Mouse (Mus musculus): ENCODE measurements around the gene Uba5. TPM values are rescaled to one million over a fixed set of nuclear protein-coding genes. Genes with fewer than 3 reads are reported as not detected.

Uba5 gene
- polyA plus RNA-seq, 1 experiment from 2014 or later: 54.0 TPM

GRCm38 (mm10) chr9:104027186-104027585, 35.7 kb downstream of the Uba5 start:
- no peaks in the 10 kb centered on the region for H3K27me3 ChIP-seq (ENCODE audit: control insufficient read depth, insufficient read depth, low read length)
- no peak overlapping the region for H3K4me2 ChIP-seq (replicated peaks; ENCODE audit: low read depth, low read length)
- no peak overlapping the region for H3K4me3 ChIP-seq (ENCODE audit: low read depth, low read length)
- peaks cover 6% of the 10 kb centered on the region for H3K36me3 ChIP-seq (ENCODE audit: control insufficient read depth, insufficient read depth, low read length)
- 91% methylated on average over 8 of the region's 8 CpGs for WGBS
- no peaks in the 10 kb centered on the region for H3K4me1 ChIP-seq (ENCODE audit: control insufficient read depth, insufficient read depth, low read length)
- ATAC-seq (ENCODE audit: insufficient number of reproducible peaks, insufficient read depth, low FRiP score, low read depth): no peak
- H3K27ac ChIP-seq (ENCODE audit: low read length): no peak overlapping the region
- H3K9me3 ChIP-seq (ENCODE audit: control insufficient read depth, low read depth, low read length): no peaks in the 10 kb centered on the region
- no peak overlapping the region for H3K9ac ChIP-seq (replicated peaks; ENCODE audit: low read depth, low read length)

DNA sequence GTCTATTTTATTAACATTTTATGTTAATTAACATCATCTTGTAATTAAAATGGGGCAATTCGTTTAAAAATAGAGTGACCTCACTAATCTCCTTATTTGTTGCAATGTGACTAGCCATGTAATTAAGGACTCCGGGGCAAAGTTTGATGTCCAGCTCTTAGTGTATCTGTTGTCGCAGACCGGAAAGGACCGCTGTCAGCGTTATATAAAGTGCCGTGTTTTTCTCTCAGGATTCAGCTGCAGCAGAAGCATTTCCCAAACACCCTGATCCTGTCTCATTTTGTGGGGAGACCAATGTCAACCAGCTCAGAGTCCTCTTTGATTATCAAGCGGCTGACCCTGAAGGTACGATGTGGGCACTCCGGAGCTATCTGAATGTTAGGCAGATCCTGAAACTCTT, 41.9 kb downstream of the Uba5 start:
- Histone ChIP-seq H3K4me2 (replicated peaks; ENCODE audit: low read depth, low read length) (no peak overlapping the region), H3K4me3 (ENCODE audit: low read depth, low read length) (no peak overlapping the region), H3K36me3 (ENCODE audit: control insufficient read depth, insufficient read depth, low read length) (peaks cover 6% of the 10 kb centered on the region; the same call in 1 of the 2 replicates), H3K9ac (replicated peaks; ENCODE audit: low read depth, low read length) (no peak overlapping the region), H3K27ac (ENCODE audit: low read length) (no peak overlapping the region), H3K9me3 (ENCODE audit: control insufficient read depth, low read depth, low read length) (no peaks in the 10 kb centered on the region), H3K27me3 (ENCODE audit: control insufficient read depth, insufficient read depth, low read length) (no peaks in the 10 kb centered on the region), H3K4me1 (ENCODE audit: control insufficient read depth, insufficient read depth, low read length) (no peaks in the 10 kb centered on the region)
- 96% methylated on average over 10 of the region's 10 CpGs for WGBS
- ATAC-seq (ENCODE audit: insufficient number of reproducible peaks, insufficient read depth, low FRiP score, low read depth): no peak

GRCm38 (mm10) chr9:104014526-104014925, 48.4 kb downstream of the Uba5 start:
- WGBS: 55% methylated on average over 1 of the region's 1 CpGs
- H3K36me3 ChIP-seq (ENCODE audit: control insufficient read depth, insufficient read depth, low read length): peaks cover 3% of the 10 kb centered on the region
- no peak for ATAC-seq (ENCODE audit: insufficient number of reproducible peaks, insufficient read depth, low FRiP score, low read depth)

DNA sequence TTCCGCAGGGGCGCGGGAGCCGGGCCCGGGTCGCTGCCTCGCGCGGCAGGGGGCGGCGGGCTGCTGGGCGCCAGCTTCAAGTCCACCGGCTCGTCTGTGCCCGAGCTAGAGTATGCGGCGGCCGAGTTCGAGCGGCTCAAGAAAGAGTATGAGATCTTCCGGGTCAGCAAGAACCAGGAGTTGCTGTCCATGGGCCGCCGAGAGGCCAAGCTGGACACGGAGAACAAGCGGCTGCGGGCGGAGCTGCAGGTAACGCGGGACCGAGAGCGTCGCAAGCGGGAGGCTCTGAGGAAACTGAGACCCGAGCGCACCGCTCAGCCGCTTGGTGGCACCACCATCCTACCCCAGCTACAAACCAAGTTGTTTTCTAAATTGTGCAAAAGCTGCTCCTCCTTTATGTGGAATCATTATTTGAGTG, 60.0 kb downstream of the Uba5 start:
- H3K27me3 ChIP-seq (ENCODE audit: control insufficient read depth, insufficient read depth, low read length): no peaks in the 10 kb centered on the region
- peaks cover 7% of the 10 kb centered on the region for H3K4me1 ChIP-seq (ENCODE audit: control insufficient read depth, insufficient read depth, low read length)
- H3K4me3 ChIP-seq (ENCODE audit: low read depth, low read length): peak overlapping the region; percentile 51
- H3K27ac ChIP-seq (ENCODE audit: low read length): peak overlapping the region; percentile 82; the same call in 1 of the 2 replicates
- ATAC-seq (ENCODE audit: insufficient number of reproducible peaks, insufficient read depth, low FRiP score, low read depth): peak; percentile 34; the same call in 1 of the 2 replicates
- H3K4me2 ChIP-seq (replicated peaks; ENCODE audit: low read depth, low read length): peak overlapping the region; percentile 42
- peak overlapping the region; percentile 63 for H3K9ac ChIP-seq (replicated peaks; ENCODE audit: low read depth, low read length)
- under 1% methylated on average over 37 of the region's 37 CpGs for WGBS
- H3K36me3 ChIP-seq (ENCODE audit: control insufficient read depth, insufficient read depth, low read length): peaks cover 6% of the 10 kb centered on the region; the same call in 1 of the 2 replicates
- no peaks in the 10 kb centered on the region for H3K9me3 ChIP-seq (ENCODE audit: control insufficient read depth, low read depth, low read length)

More at GRCm38 (mm10) chr9:104014526-104014925, 48.4 kb downstream of the Uba5 start:
- Histone ChIP-seq H3K9me3 (ENCODE audit: control insufficient read depth, low read depth, low read length) (no peaks in the 10 kb centered on the region), H3K4me3 (ENCODE audit: low read depth, low read length) (no peak overlapping the region), H3K27me3 (ENCODE audit: control insufficient read depth, insufficient read depth, low read length) (no peaks in the 10 kb centered on the region), H3K4me2 (replicated peaks; ENCODE audit: low read depth, low read length) (no peak overlapping the region), H3K4me1 (ENCODE audit: control insufficient read depth, insufficient read depth, low read length) (no peaks in the 10 kb centered on the region), H3K27ac (ENCODE audit: low read length) (no peak overlapping the region), H3K9ac (replicated peaks; ENCODE audit: low read depth, low read length) (no peak overlapping the region)

DNA sequence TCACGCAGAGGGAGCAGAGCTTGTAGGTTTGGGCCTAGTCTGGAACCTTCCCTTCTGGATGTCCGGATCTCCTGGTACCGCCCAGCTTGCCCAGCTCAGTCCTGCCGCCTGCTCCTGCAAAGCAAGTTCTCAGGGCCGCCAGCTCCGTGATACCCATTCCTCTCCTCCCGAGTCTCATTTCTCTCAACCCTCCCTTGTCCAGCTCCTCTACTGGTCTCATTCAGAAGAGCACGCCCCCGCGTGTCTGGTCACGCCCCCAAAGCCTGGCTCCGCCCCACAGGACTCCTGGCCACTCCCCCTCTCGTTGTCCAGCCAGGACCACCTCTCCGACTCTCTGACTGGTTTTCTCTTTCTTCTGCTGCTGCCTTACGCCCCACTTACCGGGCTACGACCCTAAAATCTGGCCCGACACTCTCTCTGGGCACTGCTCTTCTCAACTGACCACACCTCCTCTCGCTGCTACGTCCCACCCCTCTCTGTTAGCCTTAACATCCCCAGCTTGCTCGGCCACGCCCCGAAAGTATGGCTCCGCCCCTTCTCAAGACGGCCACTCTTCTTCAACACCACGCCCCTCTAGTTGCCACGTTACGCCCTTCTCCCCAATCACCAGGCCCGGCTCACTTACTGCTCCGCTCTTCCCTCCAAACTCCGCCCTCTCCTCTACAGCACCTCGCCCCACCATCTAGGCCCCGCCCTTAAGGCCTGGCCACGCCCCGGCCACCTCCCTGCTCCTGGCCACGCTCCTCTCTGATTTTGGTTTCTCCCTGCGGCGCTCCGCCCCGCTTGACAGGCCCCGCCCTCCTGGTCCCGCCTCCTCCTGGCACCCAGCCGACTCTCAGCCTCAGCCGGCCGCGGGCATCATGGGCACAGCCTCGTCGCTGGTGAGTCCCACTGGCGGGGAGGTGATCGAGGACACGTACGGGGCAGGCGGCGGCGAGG, 60.7 kb downstream of the Uba5 start, which contains the start of gene Nphp3:
Gene Nphp3, plus strand, starts transcription at position 624 of the 939 bp plus-strand sequence.
- Histone ChIP-seq H3K27me3 (ENCODE audit: control insufficient read depth, insufficient read depth, low read length) (no peaks in the 10 kb centered on the region), H3K9me3 (ENCODE audit: control insufficient read depth, low read depth, low read length) (no peaks in the 10 kb centered on the region), H3K9ac (replicated peaks; ENCODE audit: low read depth, low read length) (peak within 1 kb of the TSS; percentile 63), H3K4me1 (ENCODE audit: control insufficient read depth, insufficient read depth, low read length) (peaks cover 7% of the 10 kb centered on the region), H3K36me3 (ENCODE audit: control insufficient read depth, insufficient read depth, low read length) (0 out of 2 replicates have a peak, but pooled peaks cover 6% of the 10 kb centered on the region), H3K4me3 (ENCODE audit: low read depth, low read length) (peak within 1 kb of the TSS; percentile 51), H3K27ac (ENCODE audit: low read length) (peak within 1 kb of the TSS; percentile 82), H3K4me2 (replicated peaks; ENCODE audit: low read depth, low read length) (peak within 1 kb of the TSS; percentile 67)
- peak; percentile 98 for ATAC-seq (ENCODE audit: insufficient number of reproducible peaks, insufficient read depth, low FRiP score, low read depth)
- under 1% methylated on average over 55 of the region's 55 CpGs for WGBS

DNA sequence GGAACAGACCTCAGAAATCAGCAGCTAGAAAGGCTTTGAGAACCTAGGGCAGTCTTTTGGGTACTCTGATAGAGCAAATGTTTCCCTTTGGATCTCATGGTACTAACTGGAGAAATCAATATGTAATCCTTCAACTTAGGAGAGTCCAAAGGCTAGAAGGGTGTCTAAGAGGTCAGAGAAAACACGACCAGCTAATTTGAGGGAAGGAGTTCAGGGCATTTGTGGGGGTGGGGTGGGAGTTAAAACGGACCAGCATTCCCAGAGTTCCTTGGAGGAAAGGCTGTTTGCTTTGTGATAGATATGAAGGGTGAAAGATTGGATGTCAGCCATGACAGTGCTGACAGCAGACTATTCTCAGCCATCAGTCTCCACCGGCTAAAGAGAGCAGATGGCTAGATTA, 62.3 kb downstream of the Uba5 start:
- no peak overlapping the region for H3K9ac ChIP-seq (replicated peaks; ENCODE audit: low read depth, low read length)
- WGBS: 37% methylated on average over 3 of the region's 3 CpGs
- no peaks in the 10 kb centered on the region for H3K9me3 ChIP-seq (ENCODE audit: control insufficient read depth, low read depth, low read length)
- H3K4me3 ChIP-seq (ENCODE audit: low read depth, low read length): no peak overlapping the region
- no peak overlapping the region for H3K4me2 ChIP-seq (replicated peaks; ENCODE audit: low read depth, low read length)
- H3K27ac ChIP-seq (ENCODE audit: low read length): no peak overlapping the region
- H3K4me1 ChIP-seq (ENCODE audit: control insufficient read depth, insufficient read depth, low read length): peaks cover 7% of the 10 kb centered on the region
- no peaks in the 10 kb centered on the region for H3K27me3 ChIP-seq (ENCODE audit: control insufficient read depth, insufficient read depth, low read length)
- ATAC-seq (ENCODE audit: insufficient number of reproducible peaks, insufficient read depth, low FRiP score, low read depth): no peak
- no peaks in the 10 kb centered on the region for H3K36me3 ChIP-seq (ENCODE audit: control insufficient read depth, insufficient read depth, low read length)

Other genes with a start within 250 kb of the Uba5 start
- 7.3 and 8.7 TPM in 2 replicates for gene Nphp3, start 60.6 kb downstream of the Uba5 start, polyA plus RNA-seq (2014; fragmentation: Nextera tagmentation; extraction: Ambion mirVana)
- gene Gm28305, start 22.5 kb downstream of the Uba5 start, polyA plus RNA-seq (2014; fragmentation: Nextera tagmentation; extraction: Ambion mirVana): not detected in 2 replicates
- gene Acad11, start 243 bp upstream of the Uba5 start, polyA plus RNA-seq (2014; fragmentation: Nextera tagmentation; extraction: Ambion mirVana): 7.4 and 7.9 TPM in 2 replicates
- gene Ackr4, start 63.8 kb upstream of the Uba5 start, polyA plus RNA-seq (2014; fragmentation: Nextera tagmentation; extraction: Ambion mirVana): 1.1 and 1.8 TPM in 2 replicates
- gene Dnajc13, start 199.8 kb upstream of the Uba5 start, polyA plus RNA-seq (2014; fragmentation: Nextera tagmentation; extraction: Ambion mirVana): 26.1 and 37.7 TPM in 2 replicates